In the genomic region with DNA sequence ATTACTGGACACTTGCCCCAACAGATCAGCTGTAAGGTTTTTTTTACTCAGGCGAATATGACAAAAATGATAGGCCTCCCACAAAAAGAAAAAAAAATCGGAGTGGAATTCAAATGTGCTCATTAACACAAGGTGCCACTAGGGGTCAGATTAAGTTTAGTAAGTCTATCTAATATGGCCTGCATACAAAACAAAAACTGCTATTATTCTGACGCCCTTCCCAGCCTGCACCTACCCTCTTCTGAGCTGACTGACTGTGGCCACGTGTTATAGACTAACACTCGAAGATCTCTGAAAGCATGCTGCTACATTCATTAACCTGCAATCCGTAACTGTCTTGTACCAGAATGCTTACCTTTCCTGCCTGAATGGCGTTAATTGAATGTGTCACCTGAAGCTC, we compare ENCODE assay signal across 9 mouse cellular contexts.
DNase-seq lines count a peak whose midpoint lies in the region; ATAC-seq and TF ChIP-seq lines count a peak whose summit lies in the region.
"Had no signal": no experiment of that assay in that cellular context is flagged by ENCODE, and none has a peak within 500 bp of the region (broad histone marks: within the 10 kb centered on the region; RNA-seq: fewer than 3 reads in every experiment).

No protein-coding gene starts in this region.

- H3K4me2 ChIP-seq in liver, embryonic 14.5 days (ENCODE audit: low read depth): no peak overlapping the region
- H3K4me2 ChIP-seq in liver, embryonic 11.5 days: no peak overlapping the region
- no peak overlapping the region for H3K4me2 ChIP-seq in hindbrain, embryonic 12.5 days (replicated peaks)
- H3K4me2 ChIP-seq in neural tube, embryonic 12.5 days (replicated peaks): no peak overlapping the region
- H3K4me2 ChIP-seq: embryonic facial prominence, embryonic 13.5 days; limb, embryonic 13.5 days had no signal

- no peak overlapping the region for H3K9ac ChIP-seq in liver, embryonic 14.5 days (replicated peaks)
- H3K9ac ChIP-seq in liver, embryonic 11.5 days (ENCODE audit: low read depth, low read length): no peak overlapping the region
- H3K9ac ChIP-seq in hindbrain, embryonic 12.5 days: no peak overlapping the region
- no peak overlapping the region for H3K9ac ChIP-seq in neural tube, embryonic 12.5 days
- H3K9ac ChIP-seq: embryonic facial prominence, embryonic 13.5 days; limb, embryonic 13.5 days had no signal

- no peaks in the 10 kb centered on the region for H3K36me3 ChIP-seq in liver, embryonic 14.5 days (replicated peaks; ENCODE audit: control insufficient read depth, insufficient read depth, low read depth)
- no peaks in the 10 kb centered on the region for H3K36me3 ChIP-seq in liver, embryonic 11.5 days (ENCODE audit: control insufficient read depth, insufficient read depth, low read length)
- no peaks in the 10 kb centered on the region for H3K36me3 ChIP-seq in hindbrain, embryonic 12.5 days
- no peaks in the 10 kb centered on the region for H3K36me3 ChIP-seq in neural tube, embryonic 12.5 days
- H3K36me3 ChIP-seq: embryonic facial prominence, embryonic 13.5 days; limb, embryonic 13.5 days had no signal

- no peak overlapping the region for H3K4me3 ChIP-seq in liver, embryonic 14.5 days (ENCODE audit: insufficient read depth in 1 of 2, low read depth in 2 of 2, low read length in 2 of 2)
- no peak overlapping the region for H3K4me3 ChIP-seq in liver, embryonic 11.5 days (ENCODE audit: low read depth, low read length)
- H3K4me3 ChIP-seq in hindbrain, embryonic 12.5 days: no peak overlapping the region
- H3K4me3 ChIP-seq in neural tube, embryonic 12.5 days: no peak overlapping the region
- H3K4me3 ChIP-seq: embryonic facial prominence, embryonic 13.5 days; limb, embryonic 13.5 days had no signal

- H3K4me1 ChIP-seq in liver, embryonic 14.5 days (replicated peaks; ENCODE audit: control insufficient read depth in 2 of 2, insufficient read depth in 2 of 2, low read length in 1 of 2): no peaks in the 10 kb centered on the region
- no peaks in the 10 kb centered on the region for H3K4me1 ChIP-seq in liver, embryonic 11.5 days (replicated peaks; ENCODE audit: control insufficient read depth, insufficient read depth, low read length)
- H3K4me1 ChIP-seq in hindbrain, embryonic 12.5 days: no peaks in the 10 kb centered on the region
- H3K4me1 ChIP-seq in neural tube, embryonic 12.5 days: no peaks in the 10 kb centered on the region

- DNase-seq in liver, embryonic 14.5 days (ENCODE audit: low read depth in 3 of 3, low spot score in 3 of 3): no peak
- DNase-seq in liver, embryonic 11.5 days (ENCODE audit: low spot score): no peak
- peak; percentile 48 for DNase-seq in MN1 (ENCODE audit: low spot score)
- DNase-seq in ovary, postnatal 36 days (ENCODE audit: low spot score): no peak
- DNase-seq in frontal cortex, postnatal 10 days (ENCODE audit: low spot score in 2 of 2): no peak

- ATAC-seq in liver, embryonic 14.5 days (ENCODE audit: insufficient read depth): no peak
- no peak for ATAC-seq in liver, embryonic 11.5 days (replicated peaks; ENCODE audit: low FRiP score)
- peak; percentile 49; the same call in 1 of the 2 replicates for ATAC-seq in hindbrain, embryonic 12.5 days (ENCODE audit: low FRiP score)
- ATAC-seq in neural tube, embryonic 12.5 days (ENCODE audit: low FRiP score, low read depth): peak; percentile 63

- 0 out of 2 replicates have a peak, but pooled peaks have one; percentile 14 for TF ChIP-seq CTCF in liver, embryonic 14.5 days (IDR thresholded peaks at IDR 0.05; ENCODE audit: low read depth)

- no peak for TF ChIP-seq EP300 in liver, embryonic 14.5 days (IDR thresholded peaks at IDR 0.05; ENCODE audit: low read depth)

- WGBS in liver, embryonic 14.5 days (ENCODE audit: insufficient replicate concordance): 43% methylated on average over 7 of the region's 7 CpGs
- 57% methylated on average over 7 of the region's 7 CpGs for WGBS in liver, embryonic 11.5 days
- 48% methylated on average over 7 of the region's 7 CpGs for WGBS in hindbrain, embryonic 12.5 days
- WGBS in neural tube, embryonic 12.5 days: 45% methylated on average over 7 of the region's 7 CpGs

- H3K9me3 ChIP-seq in liver, embryonic 14.5 days (ENCODE audit: control insufficient read depth, low read length): no peaks in the 10 kb centered on the region
- H3K9me3 ChIP-seq in liver, embryonic 11.5 days (ENCODE audit: control insufficient read depth, low read length): no peaks in the 10 kb centered on the region
- H3K9me3 ChIP-seq in hindbrain, embryonic 12.5 days (replicated peaks): no peaks in the 10 kb centered on the region
- no peaks in the 10 kb centered on the region for H3K9me3 ChIP-seq in neural tube, embryonic 12.5 days
- H3K9me3 ChIP-seq: embryonic facial prominence, embryonic 13.5 days; limb, embryonic 13.5 days had no signal

- no peaks in the 10 kb centered on the region for H3K27me3 ChIP-seq in liver, embryonic 14.5 days (ENCODE audit: control insufficient read depth, insufficient read depth, low read length)
- H3K27me3 ChIP-seq in liver, embryonic 11.5 days (replicated peaks; ENCODE audit: control insufficient read depth, insufficient read depth, low read length): no peaks in the 10 kb centered on the region
- H3K27me3 ChIP-seq in hindbrain, embryonic 12.5 days: no peaks in the 10 kb centered on the region
- no peaks in the 10 kb centered on the region for H3K27me3 ChIP-seq in neural tube, embryonic 12.5 days (replicated peaks)

- H3K27ac ChIP-seq in liver, embryonic 14.5 days: no peak overlapping the region
- H3K27ac ChIP-seq in liver, embryonic 11.5 days (ENCODE audit: low read depth, low read length): no peak overlapping the region
- no peak overlapping the region for H3K27ac ChIP-seq in hindbrain, embryonic 12.5 days
- H3K27ac ChIP-seq in neural tube, embryonic 12.5 days: no peak overlapping the region
- H3K27ac ChIP-seq: embryonic facial prominence, embryonic 13.5 days; limb, embryonic 13.5 days had no signal

Comparison
In these comparisons a context has a peak if more than half of its experiments do, and no peak if none do; other contexts are left out.
1. ATAC-seq: peak in hindbrain, embryonic 12.5 days (single experiment) and neural tube, embryonic 12.5 days (single experiment); none in liver, embryonic 14.5 days (single experiment) and liver, embryonic 11.5 days (single experiment).